Mouse (Mus musculus) MEL (cell line): ENCODE measurements at regions not wholly inside any gene's neighbourhood (a gene's known extent, or its start where the extent isn't known, plus 50 kb on each side); places are given as distances from the start of the nearest gene placed in this dataset.

Experiments used
- DNase-seq: peaks from one replicate; pipeline ENCODE4 v3.0.0; 2011; ENCODE audit warnings: low read depth, low spot score
- H3K27ac ChIP-seq: 2 replicates; pipeline ENCODE4 v1.5.1; 2012; ENCODE audit warnings: low read depth, mild to moderate bottlenecking, control low read depth, low read length, moderate library complexity; ENCODE audit not compliant: control insufficient read depth
- H3K27me3 ChIP-seq, 2 experiments: fragments of 150-350 bp in 1 of 2; sonication (generic) in 1 of 2; 2 replicates each; pipeline ENCODE4 v1.6.1; 2012; ENCODE audit warnings: low read length in 2 of 2, mild to moderate bottlenecking in 2 of 2, improper control_type of control experiment in 1 of 2, moderate library complexity in 1 of 2; ENCODE audit not compliant: insufficient read depth in 2 of 2, control insufficient read depth in 1 of 2
- H3K36me3 ChIP-seq, 2 experiments: 2 replicates each; pipeline ENCODE4 v1.6.1; 2012 to 2014; ENCODE audit warnings: low read length in 2 of 2, improper control_type of control experiment in 1 of 2, inconsistent platforms in 1 of 2, mild to moderate bottlenecking in 1 of 2; ENCODE audit not compliant: insufficient read depth in 2 of 2, control insufficient read depth in 1 of 2
- H3K4me1 ChIP-seq, 2 experiments: fragments of 150-350 bp in 1 of 2; sonication (generic) in 1 of 2; 2 replicates each; pipeline ENCODE4 v1.6.1; 2012; ENCODE audit warnings: low read length in 2 of 2, improper control_type of control experiment in 1 of 2, mild to moderate bottlenecking in 1 of 2; ENCODE audit not compliant: insufficient read depth in 2 of 2, control insufficient read depth in 1 of 2
- H3K4me3 ChIP-seq, 2 experiments: fragments of 150-350 bp in 1 of 2; sonication (generic) in 1 of 2; 2 replicates each; pipeline ENCODE4 v1.5.1; 2012; ENCODE audit warnings: low read depth in 2 of 2, low read length in 2 of 2, mild to moderate bottlenecking in 2 of 2, moderate library complexity in 2 of 2, control low read depth in 1 of 2, improper control_type of control experiment in 1 of 2; ENCODE audit not compliant: control insufficient read depth in 1 of 2, insufficient read depth in 1 of 2
- H3K79me2 ChIP-seq: 2 replicates; pipeline ENCODE4 v1.6.1; 2012; ENCODE audit warnings: mild to moderate bottlenecking, low read length, moderate library complexity; ENCODE audit not compliant: control insufficient read depth, poor library complexity, insufficient read depth
- H3K9ac ChIP-seq: 2 replicates; pipeline ENCODE4 v1.6.1; 2012; ENCODE audit warnings: low read depth, mild to moderate bottlenecking, control low read depth, low read length, moderate library complexity; ENCODE audit not compliant: control insufficient read depth, poor library complexity, severe bottlenecking
- H3K9me3 ChIP-seq: fragments of 150-350 bp; sonication (generic); replicated peaks from 2 replicates; pipeline ENCODE4 v1.6.1; 2012; ENCODE audit warnings: mild to moderate bottlenecking, low read length, improper control_type of control experiment, moderate library complexity; ENCODE audit not compliant: insufficient read depth
- CTCF ChIP-seq, 3 experiments: IDR thresholded peaks in 2 of 3; conservative IDR thresholded peaks in 1 of 3; 2 replicates each; pipeline ENCODE4 v1.5.1; 2011 to 2012; ENCODE audit warnings: low read length in 3 of 3, low read depth in 2 of 3, mild to moderate bottlenecking in 2 of 3, improper control_type of control experiment in 1 of 3, inconsistent platforms in 1 of 3, mixed read lengths in 1 of 3, moderate library complexity in 1 of 3; ENCODE audit not compliant: control insufficient read depth in 1 of 3, insufficient read depth in 1 of 3, poor library complexity in 1 of 3, severe bottlenecking in 1 of 3
- E2F4 ChIP-seq: IDR thresholded peaks from 2 replicates; pipeline ENCODE4 v1.6.1; 2011; ENCODE audit warnings: low read depth, low read length, improper control_type of control experiment, borderline replicate concordance
- ELF1 ChIP-seq: IDR thresholded peaks from 2 replicates; pipeline ENCODE4 v1.6.1; 2014; ENCODE audit warnings: low read depth, mild to moderate bottlenecking, inconsistent platforms, low read length, improper control_type of control experiment, moderate library complexity
- EP300 ChIP-seq, 2 experiments: IDR thresholded peaks; 2 replicates each; pipeline ENCODE4 v1.6.1; 2011; ENCODE audit warnings: improper control_type of control experiment in 2 of 2, low read length in 2 of 2, low read depth in 1 of 2, mild to moderate bottlenecking in 1 of 2
- ETS1 ChIP-seq: IDR thresholded peaks from 2 replicates; pipeline ENCODE4 v1.6.1; 2012; ENCODE audit warnings: low read depth, mild to moderate bottlenecking, inconsistent platforms, low read length, improper control_type of control experiment, moderate library complexity
- GABPA ChIP-seq: IDR thresholded peaks from 2 replicates; pipeline ENCODE4 v1.6.1; 2012; ENCODE audit warnings: low read depth, mild to moderate bottlenecking, inconsistent platforms, low read length, improper control_type of control experiment, moderate library complexity
- GATA1 ChIP-seq: IDR thresholded peaks from 2 replicates; pipeline ENCODE4 v1.6.1; 2011; ENCODE audit warnings: low read depth, low read length, improper control_type of control experiment
- HCFC1 ChIP-seq: IDR thresholded peaks from 2 replicates; pipeline ENCODE4 v1.6.1; 2012; ENCODE audit warnings: low read depth, mild to moderate bottlenecking, inconsistent platforms, low read length, improper control_type of control experiment, moderate library complexity
- KAT2A ChIP-seq: conservative IDR thresholded peaks from 2 replicates; pipeline ENCODE4 v1.6.1; 2012; ENCODE audit warnings: low read depth, low read length, improper control_type of control experiment, inconsistent platforms
- MAX ChIP-seq: IDR thresholded peaks from 2 replicates; pipeline ENCODE4 v1.6.1; 2011; ENCODE audit warnings: low read length, improper control_type of control experiment
- MAZ ChIP-seq: IDR thresholded peaks from 2 replicates; pipeline ENCODE4 v1.6.1; 2012; ENCODE audit warnings: low read depth, mild to moderate bottlenecking, inconsistent platforms, low read length, improper control_type of control experiment
- MXI1 ChIP-seq: IDR thresholded peaks from 2 replicates; pipeline ENCODE4 v1.6.1; 2011; ENCODE audit warnings: mild to moderate bottlenecking, low read depth, low read length, improper control_type of control experiment
- MYB ChIP-seq: IDR thresholded peaks from 2 replicates; pipeline ENCODE4 v1.6.1; 2011; ENCODE audit warnings: mild to moderate bottlenecking, low read depth, low read length, improper control_type of control experiment
- MYC ChIP-seq: IDR thresholded peaks from 2 replicates; pipeline ENCODE4 v1.6.1; 2011; ENCODE audit warnings: low read depth, mild to moderate bottlenecking, low read length, improper control_type of control experiment, moderate library complexity
- POLR2AphosphoS5 ChIP-seq: IDR thresholded peaks from 2 replicates; pipeline ENCODE4 v1.6.1; 2012; ENCODE audit warnings: low read depth, borderline replicate concordance, mild to moderate bottlenecking, inconsistent platforms, low read length, moderate library complexity, mixed read lengths
- SIN3A ChIP-seq: IDR thresholded peaks from 2 replicates; pipeline ENCODE4 v1.6.1; 2012; ENCODE audit warnings: low read length, improper control_type of control experiment, inconsistent platforms
- TAL1 ChIP-seq: IDR thresholded peaks from 2 replicates; pipeline ENCODE4 v1.6.1; 2012; ENCODE audit warnings: mild to moderate bottlenecking, inconsistent platforms, low read length, moderate library complexity, mixed read lengths
- TBP ChIP-seq: IDR thresholded peaks from 2 replicates; pipeline ENCODE4 v1.8.0; 2011; ENCODE audit warnings: low read depth, low read length, improper control_type of control experiment
- UBTF ChIP-seq: IDR thresholded peaks from 2 replicates; pipeline ENCODE4 v1.6.1; 2012; ENCODE audit warnings: low read depth, mild to moderate bottlenecking, inconsistent platforms, low read length, improper control_type of control experiment, moderate library complexity, borderline replicate concordance; ENCODE audit not compliant: insufficient read depth
- ZC3H11A ChIP-seq: IDR thresholded peaks from 2 replicates; pipeline ENCODE4 v1.6.1; 2012; ENCODE audit warnings: low read depth, mild to moderate bottlenecking, inconsistent platforms, low read length, improper control_type of control experiment
- ZKSCAN1 ChIP-seq: IDR thresholded peaks from 2 replicates; pipeline ENCODE4 v1.6.1; 2012; ENCODE audit warnings: low read depth, mild to moderate bottlenecking, inconsistent platforms, low read length, improper control_type of control experiment, moderate library complexity

GRCm38 (mm10) chr2:79510485-79511094 is 54.0 kb upstream of the Cerkl start:
- TF ChIP-seq CTCF (IDR thresholded peaks at IDR 0.05 in 2 of 3, conservative IDR thresholded peaks at IDR 0.05 in 1 of 3; ENCODE audit: control insufficient read depth in 1 of 3, insufficient read depth in 1 of 3, low read depth in 2 of 3, low read length in 3 of 3, poor library complexity in 1 of 3, severe bottlenecking in 1 of 3) (no peak), MXI1 (no peak), TAL1 (no peak), ETS1 (no peak)
- Histone ChIP-seq H3K27ac (no peak overlapping the region), H3K9ac (no peak overlapping the region), H3K4me1 (peaks cover 0 to 2% of the 10 kb centered on the region in 2 experiments; a peak in 1 of 4 replicates), H3K79me2 (no peaks in the 10 kb centered on the region), H3K36me3 (peaks cover 0 to 9% of the 10 kb centered on the region in 2 experiments; a peak in 2 of 4 replicates), H3K4me3 (no peak overlapping the region), H3K27me3 (peaks cover 0 to 5% of the 10 kb centered on the region in 2 experiments), H3K9me3 (no peaks in the 10 kb centered on the region)
- DNase-seq: no peak

GRCm38 (mm10) chr2:79511108-79511507 is 54.5 kb upstream of the Cerkl start:
- Histone ChIP-seq H3K79me2 (no peaks in the 10 kb centered on the region), H3K9me3 (no peaks in the 10 kb centered on the region), H3K27ac (no peak overlapping the region), H3K27me3 (peaks cover 0 to 5% of the 10 kb centered on the region in 2 experiments; a peak in 3 of 4 replicates), H3K4me1 (peaks cover 0 to 2% of the 10 kb centered on the region in 2 experiments; a peak in 1 of 4 replicates), H3K4me3 (no peak overlapping the region), H3K9ac (no peak overlapping the region), H3K36me3 (peaks cover 0 to 9% of the 10 kb centered on the region in 2 experiments; a peak in 2 of 4 replicates)
- TF ChIP-seq GABPA (no peak), SIN3A (no peak), EP300 (IDR thresholded peaks at IDR 0.05; ENCODE audit: low read depth in 1 of 2, low read length in 2 of 2) (no peak), HCFC1 (no peak), MAX (no peak), ZKSCAN1 (no peak), TBP (no peak), ELF1 (no peak), KAT2A (no peak), MXI1 (no peak), ETS1 (no peak), ZC3H11A (no peak), GATA1 (no peak), UBTF (no peak), E2F4 (no peak), POLR2AphosphoS5 (no peak), MAZ (no peak), MYB (no peak), MYC (no peak)
- DNase-seq: peak; percentile 11
